Mouse (Mus musculus): ENCODE data around the gene Bard1. TPM values are rescaled to one million over a fixed set of nuclear protein-coding genes. Genes with fewer than 3 reads are reported as not detected.

Bard1 gene
- total RNA-seq (2022): under 1 TPM; 0.41 to 0.80 (median 0.53) TPM

DNA sequence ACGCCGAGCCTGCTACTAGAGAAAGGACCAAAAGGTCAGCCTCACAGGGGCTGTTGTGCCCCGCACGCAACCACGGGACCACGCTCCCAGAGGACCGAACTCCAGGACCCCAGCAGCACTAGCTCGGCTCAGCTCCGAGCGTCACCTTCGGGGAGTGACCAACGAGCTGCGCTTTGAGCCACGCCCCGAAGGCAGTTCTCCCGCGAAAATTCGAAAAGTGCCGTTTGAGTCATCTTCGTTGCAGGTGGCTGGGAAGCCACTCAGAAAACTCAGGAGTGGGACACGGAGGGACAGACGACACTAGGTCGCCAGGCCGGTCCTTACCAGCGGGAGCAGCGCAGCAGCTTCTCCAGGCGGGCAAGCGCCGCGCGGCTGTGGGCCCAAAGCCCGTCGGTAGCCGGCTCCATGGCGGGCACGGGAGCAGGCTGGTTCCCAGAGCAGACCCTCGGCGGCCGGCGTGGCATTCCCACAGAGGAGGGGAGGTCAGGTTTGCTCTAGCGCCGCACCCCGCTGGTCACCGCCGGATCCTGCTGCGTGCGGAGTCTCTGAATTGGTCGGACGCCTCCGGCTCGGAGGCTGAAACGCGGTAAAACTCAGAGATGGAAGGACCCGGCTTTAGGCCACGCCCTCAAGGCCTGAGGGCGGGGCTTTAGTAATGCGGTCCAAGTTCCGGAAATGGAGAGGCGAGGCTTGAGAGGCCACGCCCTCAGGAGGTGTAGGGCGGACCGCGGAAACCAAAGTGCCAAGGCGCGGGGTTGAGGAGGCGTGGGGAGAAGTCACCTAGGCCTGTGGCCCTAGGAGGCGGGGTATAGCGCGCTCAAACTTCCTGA lies at the start of gene Bard1:
Gene Bard1 (minus strand): TSS at position 803 of the 830 bp plus-strand sequence.
- peak; percentile 46 to 47 for DNase-seq (ENCODE audit: low spot score in 2 of 2)

DNA sequence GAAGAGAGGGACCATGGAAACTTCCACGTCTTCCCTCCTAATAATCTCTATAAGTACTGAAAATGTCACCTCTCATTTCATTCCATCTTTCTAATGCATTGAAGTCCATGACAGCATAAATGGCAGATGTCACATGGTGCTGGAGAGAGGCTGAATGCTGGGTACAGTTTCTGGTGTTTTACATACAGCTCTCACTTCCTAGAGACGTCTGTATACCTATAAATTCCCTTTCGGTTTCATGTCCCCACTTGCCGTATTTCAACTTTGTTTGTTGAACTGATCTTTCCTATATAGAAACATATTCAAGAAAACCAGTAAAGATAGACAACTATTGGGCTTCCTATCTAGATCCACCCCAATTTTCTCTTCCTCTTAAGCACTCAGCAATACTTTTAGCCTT lies 24.2 kb upstream of the Bard1 start:
- no peak for DNase-seq (ENCODE audit: low spot score in 2 of 2)

DNA sequence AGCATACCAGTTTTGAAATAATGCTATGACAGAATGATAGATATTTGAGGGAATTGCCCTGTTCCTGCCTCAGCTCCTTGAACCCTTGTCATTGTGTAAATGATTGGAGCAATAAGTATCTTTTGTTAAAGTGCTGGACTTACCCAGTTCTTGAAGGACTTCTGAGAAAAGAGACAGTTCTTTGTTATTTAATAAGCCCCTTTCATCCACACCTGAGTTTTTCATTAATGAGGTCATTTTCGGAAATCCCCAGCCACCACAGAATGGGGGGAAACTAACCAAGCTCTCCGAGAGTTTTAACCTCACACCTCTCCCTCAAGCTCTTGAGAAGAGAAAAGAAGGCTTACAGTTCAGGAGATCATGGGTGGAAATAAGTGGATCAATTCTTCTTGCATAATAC lies 15.6 kb upstream of the Bard1 start:
- DNase-seq (ENCODE audit: low spot score in 2 of 2): no peak

DNA sequence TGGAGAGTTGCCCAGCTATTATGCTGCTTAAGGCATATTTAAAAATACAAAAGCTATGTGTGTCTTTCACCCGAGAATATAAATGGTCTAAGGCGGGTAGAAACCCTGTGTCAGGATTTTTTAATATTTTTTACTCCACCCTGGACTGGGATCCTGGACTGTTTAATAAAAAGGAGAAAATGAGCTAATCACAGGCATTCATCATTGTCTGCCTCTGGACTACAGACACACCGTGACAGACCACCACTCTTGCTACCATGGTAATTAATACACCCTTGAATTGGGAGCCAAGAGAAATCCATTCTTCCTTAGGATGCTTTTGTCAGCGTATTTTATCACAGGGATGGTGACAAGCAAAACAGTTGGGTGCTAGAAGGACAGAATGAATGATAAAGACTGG lies 14.3 kb upstream of the Bard1 start:
- DNase-seq (ENCODE audit: low spot score in 2 of 2): no peak

DNA sequence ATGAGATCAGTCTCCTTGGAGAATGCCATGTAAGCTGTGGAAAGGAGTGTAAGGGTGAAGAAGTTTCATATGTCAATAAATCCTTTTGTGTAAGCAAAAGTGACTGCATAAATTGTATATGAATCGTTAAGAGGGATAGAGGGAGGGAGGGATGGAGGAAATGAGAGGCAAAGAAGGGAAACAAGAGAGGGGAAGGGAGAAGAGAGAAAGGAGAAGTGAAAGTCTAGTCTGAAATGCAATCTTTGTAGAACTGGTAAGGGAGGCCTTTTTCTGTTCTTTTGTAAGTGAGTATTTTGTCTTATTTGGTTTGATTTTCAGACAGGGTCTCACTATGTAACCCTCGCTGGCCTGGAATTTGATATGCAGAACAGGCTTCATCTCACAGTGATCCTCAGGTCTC lies 12.8 kb upstream of the Bard1 start:
- DNase-seq (ENCODE audit: low spot score in 2 of 2): no peak

DNA sequence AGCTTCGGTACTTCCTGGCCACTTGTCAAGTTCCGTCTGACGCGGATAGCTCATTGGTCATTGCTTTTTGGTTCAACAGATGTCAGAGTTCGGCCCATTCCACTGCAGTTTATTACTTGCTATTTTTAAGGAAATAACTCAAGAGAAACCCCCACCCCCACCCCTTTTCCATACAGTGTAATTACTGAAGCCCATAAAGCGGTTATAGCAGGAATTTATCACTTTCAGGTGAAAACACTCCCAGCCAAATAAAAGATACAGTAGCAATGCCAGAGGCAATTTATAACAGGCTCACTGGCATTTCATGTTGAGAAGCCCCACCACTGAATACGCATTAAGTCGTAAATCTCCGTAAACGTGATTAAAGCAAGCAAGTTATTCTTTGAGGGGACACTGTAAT lies 6.9 kb upstream of the Bard1 start:
- no peak for DNase-seq (ENCODE audit: low spot score in 2 of 2)

DNA sequence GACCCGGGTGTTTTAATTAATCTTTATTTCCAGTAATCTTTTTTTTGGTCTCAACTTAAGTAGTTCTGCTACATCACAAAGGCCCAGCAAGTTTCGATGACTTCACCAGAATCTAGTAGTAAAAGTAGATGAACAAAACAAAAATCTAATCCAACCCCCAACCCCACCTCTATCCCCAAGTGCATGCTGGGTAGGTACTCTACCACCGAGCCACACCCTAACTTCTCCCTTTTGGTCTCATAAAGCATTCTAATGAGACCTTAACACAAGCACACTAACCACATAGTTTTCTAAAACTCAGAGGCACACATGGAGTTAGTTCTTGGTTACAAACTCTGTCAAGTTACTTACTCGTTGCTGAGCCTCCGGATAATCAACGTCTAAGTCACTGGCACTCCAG lies 3.2 kb upstream of the Bard1 start:
- DNase-seq (ENCODE audit: low spot score in 2 of 2): no peak

DNA sequence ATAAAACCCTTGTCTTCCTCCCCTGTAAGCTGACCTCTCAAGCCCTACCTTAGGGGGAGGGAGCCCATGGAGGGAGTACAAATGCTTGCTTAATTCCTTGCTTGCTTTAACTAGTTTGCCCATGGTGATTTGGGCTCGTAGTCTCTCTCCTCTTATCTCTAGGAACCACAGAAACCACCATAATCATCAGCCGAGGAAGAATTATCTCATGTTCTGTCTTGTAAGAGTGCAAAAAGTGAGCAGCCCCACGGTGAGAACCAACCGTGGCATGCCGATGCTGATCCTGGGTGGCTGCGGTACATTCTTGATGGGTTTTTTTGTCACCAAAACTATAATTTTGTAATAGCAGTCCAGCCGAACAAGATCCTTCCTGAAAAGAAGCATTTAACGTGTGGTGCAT lies 2.8 kb upstream of the Bard1 start:
- DNase-seq (ENCODE audit: low spot score in 2 of 2): no peak

DNA sequence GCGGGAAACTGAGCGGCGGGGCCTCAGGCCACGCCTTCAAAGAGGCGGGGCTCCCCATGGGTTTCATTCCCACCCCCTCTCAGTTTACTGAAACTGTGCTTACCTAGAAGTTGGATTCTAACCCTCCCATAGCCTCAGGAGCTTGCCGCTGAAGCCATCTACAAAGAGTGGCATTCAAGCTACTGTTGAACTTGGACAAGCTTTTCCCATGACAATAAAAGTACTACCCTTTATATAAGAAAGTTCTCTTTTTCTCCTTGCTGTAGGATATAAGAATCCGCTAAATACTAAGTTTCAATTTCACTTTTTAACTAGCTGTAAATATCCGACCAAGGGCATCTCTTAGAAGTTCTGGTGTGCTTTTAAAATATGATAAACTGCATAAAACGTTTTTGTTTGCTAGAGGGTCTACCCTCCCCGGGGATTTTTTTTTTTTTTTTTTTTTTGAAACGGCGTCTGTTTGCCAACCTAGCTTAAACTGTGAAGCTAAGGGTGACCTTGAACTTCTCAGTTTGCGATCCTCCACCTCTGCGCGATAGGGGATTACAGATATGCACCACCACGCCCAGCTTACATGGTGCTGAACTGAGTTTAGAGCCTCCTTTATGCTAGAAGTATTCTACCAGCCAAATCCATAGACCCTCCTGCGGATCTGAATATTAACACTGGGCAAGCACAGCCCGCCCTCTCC lies 373 bp upstream of the Bard1 start:
- DNase-seq (ENCODE audit: low spot score in 2 of 2): no peak

DNA sequence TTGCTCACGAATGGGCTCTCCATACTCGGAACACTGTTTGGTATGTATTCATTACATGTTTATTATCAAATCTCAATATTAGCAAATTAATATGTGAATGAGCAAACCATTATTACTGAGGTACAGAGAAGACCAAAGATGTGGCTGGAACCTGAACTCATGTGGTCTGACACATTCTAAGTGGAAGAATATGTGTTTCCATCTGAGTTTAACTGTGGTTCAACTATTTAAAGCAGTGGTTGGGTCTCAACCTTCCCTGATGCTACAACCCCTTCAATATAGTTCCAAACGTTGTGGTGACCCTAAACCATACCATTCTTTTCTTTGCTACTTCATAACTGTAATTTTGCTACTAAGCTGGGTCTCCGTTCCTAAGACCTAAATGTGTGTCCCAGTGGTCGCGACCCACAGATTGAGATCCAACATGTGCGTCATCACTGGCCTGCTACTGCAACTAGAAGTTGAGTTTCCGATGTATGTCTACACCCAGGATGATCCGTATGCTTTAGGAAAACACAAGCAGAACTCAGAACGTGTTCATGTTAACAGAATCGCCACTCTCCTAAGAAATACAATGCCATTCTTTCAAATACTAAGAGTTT lies 1.5 kb downstream of the Bard1 start:
- DNase-seq (ENCODE audit: low spot score in 2 of 2): no peak

DNA sequence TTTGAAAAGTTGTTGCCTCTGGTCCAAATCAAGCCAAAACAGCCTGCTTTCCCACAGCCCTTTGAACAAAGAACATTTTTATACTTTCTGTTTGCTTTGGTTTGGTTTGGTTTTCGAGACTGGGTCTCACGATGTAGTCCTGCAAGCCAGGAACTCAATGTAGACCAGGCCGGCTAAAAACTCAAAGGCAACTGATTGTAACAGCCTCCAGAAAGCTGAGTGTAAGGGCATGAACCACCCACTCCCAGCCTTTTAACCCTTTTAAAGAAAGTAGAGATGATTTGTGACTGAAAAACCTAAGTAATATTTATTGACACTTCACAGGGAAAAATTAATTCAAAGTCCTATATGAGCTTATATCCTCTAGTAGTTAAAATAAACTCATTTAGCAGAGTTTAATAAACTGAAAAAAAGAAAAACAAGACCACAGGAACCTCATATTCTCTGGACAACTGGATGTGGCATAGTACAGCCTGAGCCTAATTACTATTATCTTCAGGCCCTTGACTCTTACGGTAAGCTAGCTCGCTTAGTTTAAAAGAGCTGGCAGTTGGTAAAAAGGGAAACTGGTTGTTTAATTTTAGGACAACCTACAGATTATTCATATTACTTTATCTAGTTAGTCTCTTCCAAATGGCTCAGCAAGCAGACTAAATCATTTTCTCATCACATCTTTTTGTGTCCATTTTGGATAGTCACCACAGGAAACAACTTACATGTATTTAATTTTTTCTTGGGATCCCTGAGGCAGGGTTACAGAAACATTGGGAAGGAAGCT lies 2.2 kb downstream of the Bard1 start:
- no peak for DNase-seq (ENCODE audit: low spot score in 2 of 2)

DNA sequence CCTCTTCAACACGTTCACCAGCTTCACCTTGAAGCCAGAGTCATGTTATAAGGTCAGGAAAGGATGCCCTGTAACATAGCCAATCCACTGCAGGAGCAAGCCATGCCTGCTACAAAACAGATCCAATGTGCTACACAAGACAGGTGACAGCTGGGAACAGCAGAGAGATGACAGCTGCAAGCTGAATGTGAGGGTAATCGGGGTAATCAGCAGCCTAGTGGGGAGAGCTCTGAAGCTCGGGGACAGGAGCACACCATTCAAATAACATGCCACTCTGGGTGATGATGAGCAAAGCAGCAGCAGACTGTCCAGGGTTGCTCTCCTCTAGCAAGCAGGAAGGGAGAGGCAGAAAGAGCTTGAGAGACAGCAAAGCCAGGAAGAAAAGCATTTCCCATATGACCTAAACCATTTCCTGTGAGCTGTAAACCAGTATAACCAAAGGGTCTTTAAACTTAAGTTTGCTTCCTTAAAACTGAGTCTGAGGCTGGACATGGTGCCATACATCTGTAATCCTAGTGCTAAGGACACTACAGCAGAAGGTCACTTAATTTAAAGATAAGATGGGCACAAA lies 2.9 kb downstream of the Bard1 start:
- DNase-seq (ENCODE audit: low spot score in 2 of 2): no peak

DNA sequence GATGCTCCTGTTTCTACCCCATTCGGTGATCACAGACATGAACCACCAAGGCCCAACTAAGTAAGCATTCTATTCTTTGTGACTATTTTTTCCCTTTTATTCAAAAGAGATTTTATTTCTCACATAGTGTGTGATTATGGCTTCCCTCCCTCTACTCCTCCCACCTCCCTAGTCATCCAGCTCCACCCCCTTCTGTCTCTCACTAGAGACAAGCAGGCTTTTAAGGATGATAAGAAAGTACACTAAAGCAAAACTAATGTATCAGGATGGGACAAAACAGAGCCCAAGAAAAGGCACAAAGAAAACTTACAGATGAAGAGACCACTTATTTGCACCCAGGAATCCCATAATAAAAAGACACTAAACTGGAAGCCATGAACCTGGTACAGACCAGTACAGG lies 6.9 kb downstream of the Bard1 start:
- DNase-seq (ENCODE audit: low spot score in 2 of 2): no peak

DNA sequence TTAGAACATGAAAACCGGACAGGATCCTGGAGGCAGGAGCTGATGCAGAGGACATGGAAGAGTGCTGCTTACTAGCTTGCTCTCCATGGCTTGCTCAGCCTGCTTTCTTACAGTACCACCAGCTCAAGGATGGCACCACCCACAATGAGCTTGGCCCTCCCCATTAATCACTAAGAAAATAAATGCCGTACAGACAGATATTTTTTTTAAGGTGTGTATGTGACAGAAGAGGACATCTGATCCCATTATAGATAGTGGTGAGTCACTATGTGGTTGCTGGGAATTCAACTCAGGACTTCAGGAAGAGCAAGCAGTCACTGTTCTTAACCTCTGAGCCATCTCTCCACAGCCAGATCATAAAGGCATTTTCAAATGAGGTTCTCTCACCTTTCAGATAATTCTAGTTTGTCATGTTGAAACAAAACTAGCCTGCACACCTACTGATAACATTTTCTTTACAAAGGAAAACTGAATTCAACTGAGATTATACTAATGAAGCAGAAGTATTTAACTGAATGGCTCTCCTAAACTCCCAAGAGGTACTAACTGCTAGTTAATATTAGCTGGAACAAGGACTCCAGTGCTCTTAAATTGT lies 7.6 kb downstream of the Bard1 start:
- DNase-seq (ENCODE audit: low spot score in 2 of 2): no peak

DNA sequence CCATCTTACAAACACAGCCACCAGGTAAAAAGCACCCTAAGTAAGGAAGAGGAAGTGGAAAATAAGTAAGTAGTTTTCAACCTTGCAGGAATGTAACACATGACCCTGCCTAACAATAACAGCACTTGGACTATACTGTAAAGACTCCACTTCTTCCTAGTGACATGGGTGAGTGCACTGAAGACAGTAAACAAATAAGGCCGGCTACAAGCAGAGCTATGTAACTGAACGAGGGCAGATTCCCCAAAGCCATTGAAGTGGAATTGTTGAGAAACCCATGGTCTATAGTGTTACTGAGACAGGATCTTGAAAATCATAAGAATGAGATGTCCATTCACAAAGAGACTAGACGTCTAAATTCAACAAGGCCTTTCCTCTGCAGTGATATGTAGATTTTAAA lies 27.3 kb downstream of the Bard1 start:
- no peak for DNase-seq (ENCODE audit: low spot score in 2 of 2)

DNA sequence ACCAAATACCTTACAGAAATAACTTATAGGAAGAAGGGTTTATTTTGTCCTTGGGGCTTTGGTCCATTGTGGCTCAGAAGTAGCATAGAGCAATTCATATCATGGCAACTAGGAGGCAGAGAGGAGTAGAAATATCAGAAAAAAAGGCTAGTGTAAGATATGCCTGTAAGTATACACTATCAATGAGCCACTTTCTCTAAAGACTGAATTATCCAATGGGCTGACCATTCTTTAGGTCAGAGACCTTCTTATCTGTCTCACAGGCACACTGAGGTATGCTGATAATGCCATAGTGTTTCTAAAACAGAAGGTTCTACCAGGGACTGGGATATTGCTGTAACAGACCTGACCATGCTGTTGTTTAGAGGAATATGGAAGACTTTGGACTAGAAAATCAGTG lies 32.2 kb downstream of the Bard1 start:
- no peak for DNase-seq (ENCODE audit: low spot score in 2 of 2)

DNA sequence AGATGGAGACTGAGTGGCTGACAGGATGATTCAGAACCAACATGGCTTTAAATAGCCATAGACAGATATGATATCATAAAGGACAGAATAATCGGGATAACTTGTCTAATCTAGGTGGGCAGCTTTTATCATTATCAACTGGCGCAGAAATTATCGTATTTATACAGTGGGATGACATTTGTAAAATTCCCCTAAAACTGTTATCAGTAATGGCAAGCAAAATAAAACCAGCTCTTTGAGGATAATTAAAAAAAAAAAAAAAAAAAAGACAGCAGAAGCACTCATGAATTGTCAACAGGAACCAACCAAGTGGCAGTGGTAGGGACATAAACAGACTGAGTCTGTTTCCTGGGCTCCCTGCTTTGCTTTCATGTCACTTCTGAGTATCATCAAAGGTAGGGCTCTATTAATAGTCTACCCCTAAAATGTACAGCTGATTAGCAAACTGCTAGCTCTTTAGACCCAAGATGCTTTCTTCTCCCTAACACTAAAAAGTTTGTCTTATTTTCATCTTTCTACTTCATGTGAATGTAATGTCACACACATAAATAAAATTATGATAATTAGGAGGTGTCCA lies 34.1 kb downstream of the Bard1 start:
- DNase-seq (ENCODE audit: low spot score in 2 of 2): no peak

DNA sequence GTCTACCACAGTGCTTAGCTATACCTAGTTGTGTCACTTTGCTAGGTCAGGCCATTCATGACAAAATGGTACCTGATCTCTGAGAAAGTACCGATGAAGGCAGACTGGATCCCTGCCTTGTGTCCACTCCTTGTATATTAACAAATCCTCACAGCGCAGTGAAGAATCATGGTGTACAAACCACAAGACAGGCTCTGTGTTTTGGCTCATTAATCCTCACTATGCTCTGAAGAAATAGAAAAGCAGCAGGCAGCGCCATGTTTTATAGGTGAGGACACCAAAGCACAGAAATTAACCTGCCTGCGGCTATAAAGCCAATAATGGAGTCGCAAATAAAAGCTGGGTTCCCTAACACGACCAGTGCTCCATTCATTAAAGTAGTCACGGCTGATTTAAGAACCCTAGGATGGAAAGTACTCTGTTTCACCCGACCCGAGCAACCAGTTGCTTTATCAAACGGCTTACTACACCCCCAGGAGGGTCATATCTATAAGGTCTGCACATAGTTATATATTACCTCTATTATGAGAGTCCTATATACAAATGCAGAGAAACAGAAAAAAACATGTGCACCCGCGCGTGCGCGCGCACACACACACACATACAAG lies 39.0 kb downstream of the Bard1 start:
- no peak for DNase-seq (ENCODE audit: low spot score in 2 of 2)

DNA sequence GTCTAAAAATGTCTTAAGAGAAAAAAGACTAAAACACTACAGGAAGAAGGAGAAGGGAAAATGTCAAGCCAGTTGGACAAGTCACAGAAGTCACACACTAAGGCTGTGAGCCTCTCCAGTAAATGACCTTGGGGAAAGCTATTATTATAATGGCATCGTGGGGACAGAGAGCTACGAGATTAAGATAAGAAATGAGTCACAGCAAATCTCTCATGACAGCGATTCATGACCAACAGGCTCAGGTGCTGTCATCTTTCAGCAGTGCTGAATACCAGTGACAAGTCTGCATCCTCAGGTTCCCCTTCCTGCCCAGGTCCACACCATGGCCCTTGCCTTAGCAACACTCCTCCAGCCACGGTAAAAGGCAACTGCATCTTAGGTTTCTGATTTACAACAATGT lies 46.8 kb downstream of the Bard1 start:
- DNase-seq (ENCODE audit: low spot score in 2 of 2): no peak

DNA sequence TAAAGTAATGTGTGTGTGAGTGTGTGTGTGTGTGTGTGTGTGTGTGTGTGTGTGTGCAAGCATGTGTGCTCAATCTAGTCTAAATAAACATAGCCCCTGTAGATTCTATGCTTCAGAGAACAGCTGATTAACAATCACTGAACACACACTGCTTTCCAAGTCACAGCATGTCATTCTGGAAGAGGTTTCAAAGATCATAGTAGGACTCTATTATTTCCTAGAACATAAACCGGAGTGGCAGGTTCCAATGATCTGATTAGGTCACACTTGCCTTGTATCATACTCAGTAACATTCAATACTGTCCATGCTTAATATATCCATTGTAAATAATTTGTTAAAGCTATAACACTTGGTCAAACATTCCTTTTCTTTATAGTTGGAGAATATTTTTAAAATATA lies 47.5 kb downstream of the Bard1 start:
- no peak for DNase-seq (ENCODE audit: low spot score in 2 of 2)

All from layer of hippocampus, adult 8-10 months (tissue).